Mouse (Mus musculus) kidney, adult 8-10 months (tissue): ENCODE results near the gene Prrc2a.

Source experiments
- DNase-seq, 2 experiments: peaks; one replicate each; pipeline ENCODE4 v3.0.0; 2022

Prrc2a gene

GRCm38 (mm10) chr17:35100196-35100765, 64.4 kb downstream of the Prrc2a start:
- DNase-seq, result no peak
